Mouse (Mus musculus): ENCODE results near the gene Hp1bp3. TPM values are rescaled to one million over a fixed set of nuclear protein-coding genes. Genes with fewer than 3 reads are reported as not detected.

The Hp1bp3 gene
- total and polyA plus RNA-seq, 3 experiments = 61.9 to 78.2 (median 66.9) TPM

DNA sequence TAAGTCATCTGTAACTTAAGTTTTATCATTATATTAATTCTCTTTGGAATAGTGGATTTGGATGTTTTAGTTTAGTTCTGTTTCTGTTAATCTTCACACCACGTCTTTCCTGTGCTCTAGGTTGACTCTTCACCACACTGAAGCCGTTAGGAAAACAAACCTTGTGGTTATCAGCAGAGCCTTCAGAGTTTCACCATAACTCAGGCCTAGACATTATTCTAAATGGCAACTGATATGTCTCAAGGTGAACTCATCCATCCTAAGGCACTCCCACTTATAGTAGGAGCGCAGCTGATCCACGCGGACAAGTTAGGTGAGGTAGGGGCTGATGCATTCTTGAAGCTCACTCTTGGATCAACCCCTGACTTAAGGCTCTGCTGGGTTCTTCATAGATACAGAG lies 5.3 kb downstream of the Hp1bp3 start:
- peaks cover 7 to 40% of the 10 kb centered on the region in 2 experiments for H3K4me1 ChIP-seq (ENCODE audit: control insufficient read depth in 1 of 2, insufficient read depth in 2 of 2)
- H3K4me3 ChIP-seq (replicated peaks in 1 of 3; ENCODE audit: low read depth in 2 of 3, low read length in 2 of 3, poor library complexity in 1 of 3) = no peak overlapping the region
- no peak for DNase-seq (ENCODE audit: extremely low read depth)
- in situ Hi-C loops (cut with MboI; ENCODE audit: low pct_ligation_motif_present, low pct_unique_long_range_greater_than_20kb, low sequenced_read_pairs) (no loop called here), dilution Hi-C loops (cut with MboI; ENCODE audit: extremely low pct_ligation_motif_present, extremely low pct_unique_long_range_greater_than_20kb, low sequenced_read_pairs) (no loop called here)
- TF ChIP-seq USF2 (conservative IDR thresholded peaks at IDR 0.05; ENCODE audit: low read depth, low read length) (no peak), TCF12 (IDR thresholded peaks at IDR 0.05; ENCODE audit: low read depth, low read length) (no peak), GABPA (IDR thresholded peaks at IDR 0.05; ENCODE audit: insufficient replicate concordance, low read depth, low read length) (no peak), USF1 (IDR thresholded peaks at IDR 0.05; ENCODE audit: low read depth, low read length) (no peak), MYC (IDR thresholded peaks at IDR 0.05; ENCODE audit: low read depth, low read length) (no peak), ZNF384 (IDR thresholded peaks at IDR 0.05; ENCODE audit: low read depth, low read length) (no peak), IRF4 (IDR thresholded peaks at IDR 0.05; ENCODE audit: low read depth, low read length) (no peak), POLR2AphosphoS2 (IDR thresholded peaks at IDR 0.05; ENCODE audit: low read depth, low read length) (no peak), MAFK (IDR thresholded peaks at IDR 0.05; ENCODE audit: insufficient replicate concordance, low read length) (no peak), HCFC1 (IDR thresholded peaks at IDR 0.05; ENCODE audit: low read depth, low read length) (no peak), CTCF (conservative IDR thresholded peaks at IDR 0.05 in 1 of 2, IDR thresholded peaks at IDR 0.05 in 1 of 2; ENCODE audit: low read depth in 2 of 2, low read length in 2 of 2) (no peak), RAD21 (IDR thresholded peaks at IDR 0.05; ENCODE audit: low read depth, low read length) (no peak)
- peaks cover 51% of the 10 kb centered on the region for H3K79me2 ChIP-seq (replicated peaks; ENCODE audit: control insufficient read depth, extremely low read depth, insufficient read depth, poor library complexity, severe bottlenecking)
- H3K9me3 ChIP-seq (replicated peaks; ENCODE audit: low read length) = no peaks in the 10 kb centered on the region
- no peak overlapping the region for H3K9ac ChIP-seq (ENCODE audit: insufficient read depth, low read depth)
- peaks cover 36 to 61% of the 10 kb centered on the region in 2 experiments for H3K36me3 ChIP-seq (replicated peaks in 1 of 2; ENCODE audit: control insufficient read depth in 1 of 2, insufficient read depth in 1 of 2, low read length in 1 of 2)
- H3K4me2 ChIP-seq (ENCODE audit: insufficient read depth, low read depth, poor library complexity, severe bottlenecking) = no peak overlapping the region
- no peaks in the 10 kb centered on the region for H3K27me3 ChIP-seq (replicated peaks)
- no peak overlapping the region for H3K27ac ChIP-seq (ENCODE audit: insufficient read depth, low read depth)

DNA sequence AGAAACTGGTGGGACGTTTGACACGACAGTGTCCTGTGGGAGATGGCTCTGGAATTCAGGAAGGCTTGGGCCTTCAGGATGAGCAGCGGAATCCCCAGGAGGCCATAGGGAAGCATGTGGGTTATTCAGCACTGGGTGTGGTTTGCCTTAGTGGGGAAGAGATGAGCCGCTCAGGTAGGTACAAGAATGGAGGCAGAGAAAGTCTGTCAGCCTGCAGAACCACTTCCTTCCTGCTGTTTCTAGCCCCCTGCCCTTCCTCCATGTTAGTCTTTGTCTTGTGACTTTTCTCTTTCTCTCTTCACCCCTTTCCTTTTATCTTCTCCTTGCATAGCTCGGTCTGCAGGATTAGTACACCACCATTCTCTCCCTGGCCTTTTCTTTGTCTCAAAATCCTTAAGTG lies 6.3 kb downstream of the Hp1bp3 start:
- Histone ChIP-seq H3K9me3 (replicated peaks; ENCODE audit: low read length) (no peaks in the 10 kb centered on the region), H3K4me2 (ENCODE audit: insufficient read depth, low read depth, poor library complexity, severe bottlenecking) (no peak overlapping the region), H3K9ac (ENCODE audit: insufficient read depth, low read depth) (no peak overlapping the region), H3K4me3 (replicated peaks in 1 of 3; ENCODE audit: low read depth in 2 of 3, low read length in 2 of 3, poor library complexity in 1 of 3) (no peak overlapping the region), H3K27ac (ENCODE audit: insufficient read depth, low read depth) (no peak overlapping the region), H3K36me3 (replicated peaks in 1 of 2; ENCODE audit: control insufficient read depth in 1 of 2, insufficient read depth in 1 of 2, low read length in 1 of 2) (peaks cover 43 to 68% of the 10 kb centered on the region in 2 experiments), H3K27me3 (replicated peaks) (no peaks in the 10 kb centered on the region), H3K79me2 (replicated peaks; ENCODE audit: control insufficient read depth, extremely low read depth, insufficient read depth, poor library complexity, severe bottlenecking) (peaks cover 52% of the 10 kb centered on the region), H3K4me1 (ENCODE audit: control insufficient read depth in 1 of 2, insufficient read depth in 2 of 2) (peaks cover 7 to 40% of the 10 kb centered on the region in 2 experiments)
- in situ Hi-C loops (cut with MboI; ENCODE audit: low pct_ligation_motif_present, low pct_unique_long_range_greater_than_20kb, low sequenced_read_pairs) (no loop called here), dilution Hi-C loops (cut with MboI; ENCODE audit: extremely low pct_ligation_motif_present, extremely low pct_unique_long_range_greater_than_20kb, low sequenced_read_pairs) (no loop called here)
- DNase-seq (ENCODE audit: extremely low read depth) = no peak
- TF ChIP-seq CHD1 (IDR thresholded peaks at IDR 0.05; ENCODE audit: low read depth, low read length) = no peak
- no peak for TF ChIP-seq ZKSCAN1 (IDR thresholded peaks at IDR 0.05; ENCODE audit: borderline replicate concordance, low read depth, low read length)
- TF ChIP-seq TBP (conservative IDR thresholded peaks at IDR 0.05; ENCODE audit: low read depth, low read length) = no peak
- TF ChIP-seq MEF2A (IDR thresholded peaks at IDR 0.05; ENCODE audit: borderline replicate concordance, low read depth, low read length) = no peak
- no peak for TF ChIP-seq USF2 (conservative IDR thresholded peaks at IDR 0.05; ENCODE audit: low read depth, low read length)
- no peak for TF ChIP-seq MAFK (IDR thresholded peaks at IDR 0.05; ENCODE audit: insufficient replicate concordance, low read length)
- TF ChIP-seq USF1 (IDR thresholded peaks at IDR 0.05; ENCODE audit: low read depth, low read length) = no peak
- TF ChIP-seq CHD2 (IDR thresholded peaks at IDR 0.05; ENCODE audit: low read length) = no peak
- no peak for TF ChIP-seq CTCF (conservative IDR thresholded peaks at IDR 0.05 in 1 of 2, IDR thresholded peaks at IDR 0.05 in 1 of 2; ENCODE audit: low read depth in 2 of 2, low read length in 2 of 2)
- TF ChIP-seq SMC3 (IDR thresholded peaks at IDR 0.05; ENCODE audit: low read depth, low read length) = no peak
- TF ChIP-seq ZMIZ1 (IDR thresholded peaks at IDR 0.05; ENCODE audit: low read depth, low read length) = no peak
- no peak for TF ChIP-seq MXI1 (IDR thresholded peaks at IDR 0.05; ENCODE audit: low read depth, low read length)
- TF ChIP-seq JUN (IDR thresholded peaks at IDR 0.05; ENCODE audit: insufficient read depth, low read depth, low read length) = no peak
- no peak for TF ChIP-seq NRF1 (IDR thresholded peaks at IDR 0.05; ENCODE audit: low read depth, low read length)
- no peak for TF ChIP-seq UBTF (IDR thresholded peaks at IDR 0.05; ENCODE audit: low read depth, low read length)
